Comparison of ENCODE assay signal across 8 mouse cellular contexts in the genomic region with DNA sequence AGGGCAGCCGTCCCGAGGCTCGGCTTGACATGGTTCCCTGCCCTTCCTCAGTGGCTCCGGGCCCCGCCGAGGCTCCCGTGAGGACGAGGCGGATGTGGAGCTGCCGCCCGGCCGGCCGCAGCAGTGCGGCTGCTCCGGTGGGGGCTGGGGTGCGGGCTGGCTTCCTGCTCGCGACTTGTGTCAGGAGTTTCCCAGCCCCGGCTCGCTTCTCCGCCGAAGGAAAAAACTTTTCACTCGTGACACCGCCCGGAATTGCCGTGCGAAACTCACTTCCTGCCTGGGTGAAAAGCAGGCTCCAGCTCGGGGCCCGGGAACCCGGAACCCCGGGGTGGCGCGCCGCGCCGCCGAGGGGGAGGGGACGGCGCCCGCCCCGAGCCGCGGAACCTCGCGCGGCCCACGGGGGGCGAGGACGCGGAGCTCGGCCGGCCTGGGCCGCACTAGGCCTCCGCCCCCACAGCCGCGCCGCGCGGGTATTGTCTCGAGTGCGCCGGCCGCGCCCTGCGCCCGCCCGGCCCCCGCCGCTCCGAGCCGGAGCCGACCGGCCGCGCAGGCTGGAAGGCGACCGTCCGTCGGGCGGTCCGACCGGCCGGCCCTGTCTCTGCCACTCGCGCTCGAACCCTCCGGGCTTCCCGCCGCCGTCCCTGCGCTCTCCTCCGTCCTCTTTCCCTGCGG. TPM values are rescaled to one million over a fixed set of nuclear protein-coding genes. Genes with fewer than 3 reads are reported as not detected.
DNase-seq lines count a peak whose midpoint lies in the region; ATAC-seq and TF ChIP-seq lines count a peak whose summit lies in the region.

Erbin (minus strand) TSS at position 254 of the 672 bp plus-strand sequence.

- peak within 1 kb of the TSS; percentile 99 for H3K9ac ChIP-seq in lung, postnatal 0 days (replicated peaks; ENCODE audit: low read depth)

- peak; percentile 9; the same call in 1 of the 2 replicates for ATAC-seq in G1E (ENCODE audit: extremely low read depth, insufficient number of reproducible peaks, low FRiP score, poor library complexity, severe bottlenecking)
- ATAC-seq in frontal cortex, adult (ENCODE audit: low TSS enrichment): peak; percentile 40
- peak; percentile 10 to 58; a peak in 2 of 4 replicates for ATAC-seq in hematopoietic stem cell, adult 5-6 weeks (replicated peaks in 1 of 2; ENCODE audit: insufficient read depth in 1 of 2, low FRiP score in 2 of 2, low TSS enrichment in 1 of 2, low read depth in 1 of 2, poor library complexity in 2 of 2, severe bottlenecking in 2 of 2)
- ATAC-seq in lung, postnatal 0 days: peak; percentile 81

- TF ChIP-seq EP300 in lung, postnatal 0 days (IDR thresholded peaks at IDR 0.05): no peak

- H3K27me3 ChIP-seq in G1E (ENCODE audit: insufficient read depth, low read length): peaks cover 18% of the 10 kb centered on the region
- no peaks in the 10 kb centered on the region for H3K27me3 ChIP-seq in lung, postnatal 0 days (replicated peaks; ENCODE audit: insufficient read depth, low read length)

- no peak for TF ChIP-seq CTCF in G1E (IDR thresholded peaks at IDR 0.05; ENCODE audit: low read depth, low read length)
- TF ChIP-seq CTCF in lung, postnatal 0 days (IDR thresholded peaks at IDR 0.05): no peak

- peak within 1 kb of the TSS; percentile 85 for H3K4me3 ChIP-seq in G1E (ENCODE audit: low read depth, low read length)
- peak within 1 kb of the TSS; percentile 97 for H3K4me3 ChIP-seq in lung, postnatal 0 days (ENCODE audit: low read depth, low read length)

- peak; percentile 72 for DNase-seq in G1E (ENCODE audit: low spot score)
- peak; percentile 25 for DNase-seq in cerebellum, adult 9-10 months
- DNase-seq in layer of hippocampus, postnatal 10 days (ENCODE audit: low spot score in 2 of 2): peak; percentile 69 to 77
- DNase-seq in lung, postnatal 0 days (ENCODE audit: low spot score): peak; percentile 89
- peak; percentile 60 for DNase-seq in ovary, postnatal 10 days (ENCODE audit: low spot score)
- peak; percentile 87 for DNase-seq in thymus, postnatal 14 days

- WGBS in lung, postnatal 0 days: under 1% methylated on average over 51 of the region's 93 CpGs

- H3K9me3 ChIP-seq in G1E (replicated peaks): no peaks in the 10 kb centered on the region
- no peaks in the 10 kb centered on the region for H3K9me3 ChIP-seq in lung, postnatal 0 days (ENCODE audit: low read length)

- H3K4me1 ChIP-seq in G1E (ENCODE audit: insufficient read depth, low read depth, low read length): peaks cover 18% of the 10 kb centered on the region
- H3K4me1 ChIP-seq in lung, postnatal 0 days (ENCODE audit: insufficient read depth, low read depth, low read length): peaks cover 6% of the 10 kb centered on the region; the same call in 1 of the 2 replicates

- peaks cover 3% of the 10 kb centered on the region for H3K36me3 ChIP-seq in G1E (replicated peaks)
- no peaks in the 10 kb centered on the region for H3K36me3 ChIP-seq in lung, postnatal 0 days (ENCODE audit: insufficient read depth, low read length)

- peak within 1 kb of the TSS; percentile 100 for H3K27ac ChIP-seq in lung, postnatal 0 days (ENCODE audit: low read length)

- H3K4me2 ChIP-seq in lung, postnatal 0 days (replicated peaks; ENCODE audit: low read depth, low read length): peak within 1 kb of the TSS; percentile 91

RNA-seq across cellular contexts. Expression of gene Erbin, which starts in this region (rescaled TPM):
- total RNA-seq in G1E (2014; fragmentation: Nextera tagmentation) (135 and 156 TPM in 2 replicates), G1E (2017) (123 and 142 TPM in 2 replicates)
- 7.9 and 9.8 TPM in 2 replicates for polyA plus RNA-seq in G1E (2012)
- total RNA-seq in hematopoietic stem cell, adult 5-6 weeks (2017): 168 TPM in 2 replicates
- 10 to 100 TPM; 35.0 to 37.3 TPM for total RNA-seq in layer of hippocampus, postnatal 10 days (2021)
- 19.0 and 21.9 TPM in 2 replicates for polyA plus RNA-seq in lung, postnatal 0 days (2015; fragmentation: Nextera tagmentation; extraction: Ambion mirVana)

Comparison
In these comparisons a context has a peak if more than half of its experiments do, and no peak if none do; other contexts are left out.
1. Peak in every context shown above with its lines: DNase-seq, ATAC-seq, H3K4me3 ChIP-seq and H3K27ac ChIP-seq.
2. ATAC-seq: peak in every context shown above with its lines; median percentile 81 in lung, postnatal 0 days; 40 in frontal cortex, adult; 34 in hematopoietic stem cell, adult 5-6 weeks; 9 in G1E.
3. DNase-seq: peak in every context shown above with its lines; median percentile 89 in lung, postnatal 0 days; 87 in thymus, postnatal 14 days; 73 in layer of hippocampus, postnatal 10 days; 72 in G1E; 60 in ovary, postnatal 10 days; 25 in cerebellum, adult 9-10 months.